Mouse (Mus musculus) neural tube, embryonic 15.5 days (tissue): ENCODE results near the gene Parvb. TPM values are rescaled to one million over a fixed set of nuclear protein-coding genes. Genes with fewer than 3 reads are reported as not detected.

ENCODE experiments used
- ATAC-seq: fragments of 200-750 bp; cut with Nextera tagmentation; 2 replicates; pipeline ENCODE4 v1.8.0; 2017; ENCODE audit warnings: mild to moderate bottlenecking, moderate TSS enrichment, moderate library complexity; ENCODE audit not compliant: low FRiP score
- H3K27ac ChIP-seq: fragments of 300-500 bp; sonication (generic); replicated peaks from 2 replicates; pipeline ENCODE4 v1.5.1; 2015; ENCODE audit warnings: mild to moderate bottlenecking, inconsistent platforms
- H3K27me3 ChIP-seq: fragments of 300-500 bp; sonication (generic); replicated peaks from 2 replicates; pipeline ENCODE4 v1.6.1; 2015; ENCODE audit warnings: inconsistent platforms
- H3K36me3 ChIP-seq: fragments of 300-500 bp; sonication (generic); 2 replicates; pipeline ENCODE4 v1.6.1; 2015; ENCODE audit warnings: inconsistent platforms
- H3K4me1 ChIP-seq: fragments of 300-500 bp; sonication (generic); 2 replicates; pipeline ENCODE4 v1.6.1; 2015; ENCODE audit warnings: inconsistent platforms
- H3K4me2 ChIP-seq: fragments of 300-500 bp; sonication (generic); 2 replicates; pipeline ENCODE4 v1.6.1; 2015; ENCODE audit warnings: inconsistent platforms, mild to moderate bottlenecking, moderate library complexity
- H3K4me3 ChIP-seq: fragments of 300-500 bp; sonication (generic); replicated peaks from 2 replicates; pipeline ENCODE4 v1.5.1; 2015; ENCODE audit warnings: mild to moderate bottlenecking, inconsistent platforms
- H3K9ac ChIP-seq: fragments of 300-500 bp; sonication (generic); replicated peaks from 2 replicates; pipeline ENCODE4 v1.6.1; 2015; ENCODE audit warnings: mild to moderate bottlenecking, inconsistent platforms
- H3K9me3 ChIP-seq: fragments of 300-500 bp; sonication (generic); replicated peaks from 2 replicates; pipeline ENCODE4 v1.6.1; 2016; ENCODE audit warnings: inconsistent platforms
- WGBS: fragments of 180-500 bp; shearing (Covaris S2); methylation state at CpG from one replicate; pipeline ENCODE4 v1.1.7; 2015; ENCODE audit warnings: mixed read lengths; 5-methylcytosine and 5-hydroxymethylcytosine counted together
- polyA plus RNA-seq: library from polyadenylated mRNA; unstranded; fragments of >200 nt; fragmentation: Nextera tagmentation; extraction: Ambion mirVana; gene quantifications from 2 replicates; pipeline ENCODE4 v1.2.1, GENCODE M21; 2015

Parvb gene
- polyA plus RNA-seq, result 4.8 and 7.2 TPM in 2 replicates

DNA sequence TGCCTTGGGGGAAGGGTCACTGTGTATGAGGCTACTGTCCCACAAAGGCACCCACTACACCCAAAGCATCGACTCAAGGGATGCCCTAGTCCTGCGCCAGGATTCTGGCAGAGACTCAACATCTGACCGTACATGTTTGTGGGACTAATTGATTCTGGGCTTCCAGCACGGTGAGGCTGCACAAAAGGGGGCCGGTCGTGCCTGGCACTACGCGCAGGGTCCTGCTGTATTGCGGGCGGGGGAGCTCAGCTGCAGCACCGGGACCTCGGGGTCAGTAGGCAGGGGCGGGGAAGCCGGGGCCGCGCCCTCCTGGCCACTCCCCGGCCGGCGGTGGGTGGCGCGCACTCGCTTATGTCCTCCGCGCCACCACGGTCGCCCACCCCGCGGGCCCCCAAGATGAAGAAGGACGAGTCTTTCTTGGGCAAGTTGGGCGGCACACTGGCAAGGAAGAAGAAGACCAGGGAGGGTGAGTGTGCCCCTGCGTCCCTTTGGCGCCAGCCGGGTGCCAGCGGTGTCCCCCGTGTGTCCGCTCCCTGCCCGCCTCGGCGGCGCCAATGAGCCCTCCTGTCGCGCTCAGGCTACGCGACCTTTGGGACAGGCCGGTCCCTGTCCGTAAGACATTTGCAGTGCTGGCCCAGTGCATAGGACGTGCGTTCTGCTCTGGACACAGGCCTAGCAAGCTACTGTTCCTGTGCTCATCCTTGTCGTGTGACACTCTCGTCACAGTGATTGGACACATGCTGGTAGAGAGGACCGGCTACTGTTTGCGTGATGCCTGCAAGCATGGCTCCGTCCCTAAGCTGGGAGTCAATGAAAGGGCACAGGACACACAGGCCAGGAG is at the start of gene Parvb:
Parvb (plus strand) TSS at position 323 of the 841 bp plus-strand sequence.
- peak; percentile 33 for ATAC-seq
- Histone ChIP-seq H3K4me3 (peak within 1 kb of the TSS; percentile 44), H3K36me3 (no peaks in the 10 kb centered on the region), H3K9ac (peak within 1 kb of the TSS; percentile 54), H3K9me3 (no peaks in the 10 kb centered on the region), H3K27ac (peak within 1 kb of the TSS; percentile 60), H3K4me1 (peaks cover 47% of the 10 kb centered on the region), H3K4me2 (peak within 1 kb of the TSS; percentile 94), H3K27me3 (no peaks in the 10 kb centered on the region; the same call in 1 of the 2 replicates)
- WGBS, result 1% methylated on average over 51 of the region's 53 CpGs

DNA sequence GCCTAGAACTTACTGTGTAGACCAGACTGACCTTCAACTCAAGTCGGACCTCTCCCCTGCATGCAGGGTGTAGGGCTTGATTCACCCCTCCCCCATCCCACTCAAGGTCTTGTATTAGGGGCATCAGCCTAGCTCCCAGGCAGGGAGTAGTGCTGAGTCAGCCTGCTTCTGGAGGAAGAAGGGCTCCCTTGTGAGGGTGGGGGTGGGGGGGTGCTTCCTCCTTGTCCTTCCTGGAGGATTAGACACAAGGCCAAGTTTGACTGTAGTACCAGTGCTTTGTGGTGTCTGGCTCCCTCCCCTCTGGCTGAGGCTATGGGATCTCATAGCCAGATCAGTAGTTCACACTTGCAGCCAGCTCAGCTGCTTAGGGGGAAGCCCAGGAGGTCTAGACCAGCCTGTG is 47.9 kb upstream of the Parvb start:
- Histone ChIP-seq H3K4me1 (no peaks in the 10 kb centered on the region), H3K36me3 (no peaks in the 10 kb centered on the region; the same call in 1 of the 2 replicates), H3K27me3 (no peaks in the 10 kb centered on the region), H3K9ac (no peak overlapping the region), H3K9me3 (no peaks in the 10 kb centered on the region), H3K4me3 (no peak overlapping the region), H3K27ac (no peak overlapping the region), H3K4me2 (no peak overlapping the region)
- WGBS, result 16% methylated on average over 1 of the region's 1 CpGs
- no peak for ATAC-seq

DNA sequence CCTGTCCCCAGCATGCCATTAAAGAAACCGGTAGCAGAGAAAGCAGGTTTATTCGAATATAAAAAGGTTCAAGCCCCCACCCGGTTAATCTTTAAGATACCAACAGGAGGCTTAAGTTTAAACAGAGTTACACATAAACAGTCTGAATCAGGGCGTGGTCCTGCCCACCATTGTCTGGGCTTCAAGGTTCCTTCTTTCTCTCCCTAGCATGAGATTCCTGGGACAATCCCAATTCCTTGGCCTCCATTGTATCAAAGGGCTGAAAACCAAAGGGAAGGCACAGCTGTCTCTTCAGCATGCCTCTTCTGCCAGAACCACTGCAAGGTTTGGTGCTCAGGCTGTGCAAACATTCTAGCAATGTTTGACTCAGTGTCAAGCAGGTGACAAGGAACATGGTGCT is 45.6 kb upstream of the Parvb start:
- H3K36me3 ChIP-seq, result no peaks in the 10 kb centered on the region
- no peak for ATAC-seq
- 69% methylated on average over 4 of the region's 4 CpGs for WGBS

DNA sequence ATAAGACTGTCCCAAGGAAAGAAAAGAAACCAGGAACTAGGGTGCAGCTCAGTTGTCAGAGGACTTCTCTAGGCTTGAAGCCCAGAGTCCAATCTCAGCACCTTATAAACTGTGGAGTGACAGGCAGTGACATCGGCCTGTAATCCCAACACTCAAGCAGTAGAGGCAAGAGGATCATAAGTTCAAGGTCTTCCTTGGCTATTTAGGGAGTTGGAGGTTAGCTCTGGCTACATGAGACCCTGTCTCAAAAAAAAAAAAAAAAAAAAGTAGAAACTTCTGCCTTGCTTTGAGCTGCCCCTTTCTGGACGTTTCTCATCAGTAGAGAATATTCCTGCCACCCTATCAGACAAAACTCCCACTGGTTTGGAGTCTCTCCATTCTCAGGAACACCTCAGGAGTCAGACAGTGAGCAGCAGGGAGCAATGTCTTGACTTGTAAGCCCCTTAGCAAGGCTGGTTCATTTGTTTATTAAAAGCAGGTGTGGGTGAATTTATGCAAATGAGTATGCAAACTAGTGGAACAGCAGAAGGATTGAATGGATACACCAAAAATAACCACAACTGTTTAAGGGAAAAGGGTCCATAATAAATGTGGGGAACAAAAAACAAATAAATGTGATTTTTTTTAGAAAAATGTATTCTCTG is 42.8 kb upstream of the Parvb start:
- no peak overlapping the region for H3K9ac ChIP-seq
- 71% methylated on average over 2 of the region's 2 CpGs for WGBS
- no peak overlapping the region for H3K4me3 ChIP-seq
- no peak for ATAC-seq
- H3K9me3 ChIP-seq, result no peaks in the 10 kb centered on the region
- no peak overlapping the region for H3K27ac ChIP-seq
- H3K36me3 ChIP-seq, result no peaks in the 10 kb centered on the region
- H3K27me3 ChIP-seq, result no peaks in the 10 kb centered on the region
- no peak overlapping the region for H3K4me2 ChIP-seq
- H3K4me1 ChIP-seq, result peaks cover 23% of the 10 kb centered on the region

More for the DNA sequence above, 45.6 kb upstream of the Parvb start:
- no peaks in the 10 kb centered on the region for H3K27me3 ChIP-seq
- no peaks in the 10 kb centered on the region for H3K9me3 ChIP-seq
- peaks cover 5% of the 10 kb centered on the region; the same call in 1 of the 2 replicates for H3K4me1 ChIP-seq
- no peak overlapping the region for H3K9ac ChIP-seq
- no peak overlapping the region for H3K27ac ChIP-seq
- no peak overlapping the region for H3K4me3 ChIP-seq
- no peak overlapping the region for H3K4me2 ChIP-seq

DNA sequence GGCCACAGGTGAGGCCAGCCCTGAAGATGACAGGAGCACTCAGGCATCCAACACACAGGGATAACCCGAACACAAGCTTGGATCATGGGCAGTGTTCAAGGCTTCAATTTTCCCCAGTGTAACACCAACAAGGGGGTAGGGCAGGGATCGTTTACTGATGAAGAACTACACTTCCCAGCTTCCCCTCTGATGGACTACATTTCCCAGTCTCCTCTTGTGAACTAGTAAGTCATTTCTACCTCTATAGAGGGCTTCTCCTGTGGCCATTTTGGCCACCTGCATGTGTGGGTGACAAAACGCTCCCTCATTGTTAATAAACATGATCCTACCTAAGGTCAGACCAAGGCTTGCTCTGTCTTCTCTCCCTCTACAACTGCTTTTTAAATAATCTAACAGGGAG is 42.0 kb upstream of the Parvb start:
- Histone ChIP-seq H3K9me3 (no peaks in the 10 kb centered on the region), H3K4me1 (peaks cover 23% of the 10 kb centered on the region)
- no peak for ATAC-seq

DNA sequence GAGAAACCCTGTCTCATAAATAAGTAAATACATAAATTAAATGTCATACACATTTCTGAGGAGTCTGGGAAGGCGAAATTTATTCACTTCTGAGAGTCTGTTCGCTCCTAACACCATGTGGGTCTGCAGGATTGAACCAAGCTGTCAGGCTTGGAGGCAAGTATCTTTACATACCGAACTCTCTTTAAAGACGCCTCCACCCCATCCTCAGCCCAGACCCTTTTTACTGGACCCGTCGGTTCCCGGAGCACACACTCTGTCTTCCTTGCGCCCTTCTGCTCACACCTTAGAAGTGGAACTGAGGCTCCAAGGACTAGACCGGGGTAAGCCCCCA is 40.2 kb upstream of the Parvb start:
- peaks cover 14% of the 10 kb centered on the region for H3K36me3 ChIP-seq
- peak overlapping the region; percentile 90 for H3K9ac ChIP-seq
- H3K4me3 ChIP-seq, result peak overlapping the region; percentile 97
- WGBS, result 0% methylated on average over 9 of the region's 9 CpGs
- H3K9me3 ChIP-seq, result no peaks in the 10 kb centered on the region
- peak overlapping the region; percentile 92 for H3K27ac ChIP-seq
- H3K4me2 ChIP-seq, result peak overlapping the region; percentile 66
- ATAC-seq, result no peak
- H3K27me3 ChIP-seq, result no peaks in the 10 kb centered on the region
- peaks cover 23% of the 10 kb centered on the region for H3K4me1 ChIP-seq

More for the DNA sequence above, 42.0 kb upstream of the Parvb start:
- no peaks in the 10 kb centered on the region for H3K27me3 ChIP-seq
- H3K9ac ChIP-seq, result no peak overlapping the region
- 45% methylated on average over 3 of the region's 3 CpGs for WGBS
- H3K36me3 ChIP-seq, result no peaks in the 10 kb centered on the region
- H3K4me2 ChIP-seq, result no peak overlapping the region
- H3K4me3 ChIP-seq, result no peak overlapping the region
- no peak overlapping the region for H3K27ac ChIP-seq

DNA sequence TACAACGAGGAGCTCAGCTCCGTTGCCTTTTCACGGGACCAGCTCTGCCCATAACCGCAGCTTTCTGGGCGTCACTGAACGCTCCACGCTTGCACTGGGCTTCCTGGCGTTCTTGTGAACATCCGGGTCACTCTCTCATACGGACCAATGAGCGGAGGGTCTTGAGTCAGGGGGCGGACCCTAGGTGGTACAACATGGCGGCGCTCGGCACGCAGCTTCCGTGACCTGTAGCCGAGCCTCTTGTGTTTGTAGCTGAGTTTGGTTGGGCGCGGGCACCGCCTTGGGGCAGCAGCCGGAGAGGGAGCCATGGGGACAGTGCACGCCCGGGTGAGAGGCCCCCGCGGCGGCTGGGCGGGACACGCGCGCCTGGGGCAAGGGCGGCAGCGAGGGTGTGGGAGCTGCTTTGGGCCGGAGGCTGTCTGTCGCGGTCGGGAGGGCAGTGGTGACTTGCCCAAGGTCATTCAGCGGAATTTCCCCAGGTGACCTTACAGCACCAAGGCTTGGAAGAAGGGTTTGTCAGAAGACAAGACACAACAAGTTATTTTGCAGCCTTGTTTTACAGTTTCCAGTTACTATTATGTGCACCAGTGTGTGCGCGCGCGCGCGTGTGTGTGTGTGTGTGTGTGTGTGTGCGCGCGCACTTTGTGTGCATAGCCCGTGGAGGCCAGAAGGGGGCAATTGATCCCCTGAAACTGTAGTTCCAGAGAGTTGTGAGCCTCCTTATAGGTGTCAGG is 39.6 kb upstream of the Parvb start, which contains the start of gene Samm50:
Samm50 (plus strand) TSS at position 184 of the 734 bp plus-strand sequence.
- Histone ChIP-seq H3K27ac (peak within 1 kb of the TSS; percentile 92), H3K9me3 (no peaks in the 10 kb centered on the region), H3K9ac (peak within 1 kb of the TSS; percentile 90), H3K4me1 (peaks cover 23% of the 10 kb centered on the region), H3K36me3 (peaks cover 19% of the 10 kb centered on the region), H3K27me3 (no peaks in the 10 kb centered on the region), H3K4me2 (peak within 1 kb of the TSS; percentile 66), H3K4me3 (peak within 1 kb of the TSS; percentile 97)
- 4% methylated on average over 48 of the region's 48 CpGs for WGBS
- ATAC-seq, result peak; percentile 99

DNA sequence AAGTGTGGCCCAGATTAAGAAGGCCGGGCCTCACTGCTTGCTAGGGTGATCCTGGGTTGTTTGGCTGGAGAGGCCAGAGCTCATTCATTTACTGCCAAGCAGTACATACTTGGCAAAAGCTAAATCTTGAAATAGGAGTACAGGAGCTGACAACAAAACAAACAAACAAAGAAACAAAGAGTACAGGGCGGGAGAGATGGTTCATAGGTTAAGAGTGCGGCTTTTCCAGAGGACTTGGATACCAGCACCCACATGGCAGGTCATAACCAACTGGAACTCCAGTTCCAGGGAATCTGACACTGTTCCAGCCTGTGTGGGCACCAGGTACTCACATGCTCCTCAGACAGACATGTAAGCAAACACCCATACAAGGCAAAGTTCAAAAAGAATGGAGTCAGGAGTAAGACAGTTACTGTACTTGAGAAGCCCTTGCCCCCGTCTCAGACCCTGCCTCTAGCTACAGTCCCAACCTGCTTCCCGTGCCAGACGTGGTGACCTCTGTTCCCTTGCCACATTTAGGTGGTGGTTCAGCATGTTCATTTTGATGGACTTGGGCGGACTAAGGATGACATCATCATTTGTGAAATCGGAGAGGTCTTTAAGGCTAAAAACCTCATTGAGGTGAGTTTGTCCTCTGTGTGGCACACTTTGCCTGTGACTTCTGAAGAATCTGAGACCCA is 35.2 kb upstream of the Parvb start:
- Histone ChIP-seq H3K4me2 (no peak overlapping the region), H3K4me1 (peaks cover 14% of the 10 kb centered on the region), H3K4me3 (no peak overlapping the region), H3K27ac (no peak overlapping the region), H3K9me3 (no peaks in the 10 kb centered on the region), H3K9ac (no peak overlapping the region), H3K36me3 (peaks cover 63% of the 10 kb centered on the region), H3K27me3 (no peaks in the 10 kb centered on the region)
- no peak for ATAC-seq
- WGBS, result 88% methylated on average over 8 of the region's 8 CpGs

DNA sequence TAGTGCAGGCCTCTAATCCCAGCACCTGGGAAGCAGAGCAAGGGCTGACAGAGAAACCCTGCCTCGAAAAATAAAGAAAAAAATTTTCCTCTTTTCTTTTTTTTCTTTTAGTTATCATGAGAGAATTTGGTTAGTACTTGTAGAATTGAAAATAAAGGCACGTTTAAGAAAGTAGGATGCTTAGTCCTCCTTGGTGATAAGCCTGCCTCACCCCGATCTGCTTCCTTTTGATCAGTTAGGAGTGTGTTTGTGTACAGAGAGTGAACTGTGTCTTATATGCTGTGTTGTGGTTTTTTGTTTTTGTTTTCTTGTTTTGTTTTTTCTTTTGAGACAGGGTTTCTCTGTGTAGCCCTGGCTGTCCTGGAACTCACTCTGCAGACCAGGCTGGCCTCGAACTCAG is 24.5 kb upstream of the Parvb start:
- WGBS, result 95% methylated on average over 4 of the region's 4 CpGs
- peaks cover 85% of the 10 kb centered on the region for H3K36me3 ChIP-seq
- H3K27ac ChIP-seq, result no peak overlapping the region
- H3K9ac ChIP-seq, result no peak overlapping the region
- H3K4me3 ChIP-seq, result no peak overlapping the region
- no peak for ATAC-seq
- H3K27me3 ChIP-seq, result no peaks in the 10 kb centered on the region
- H3K4me2 ChIP-seq, result no peak overlapping the region
- H3K4me1 ChIP-seq, result peaks cover 1% of the 10 kb centered on the region
- no peaks in the 10 kb centered on the region for H3K9me3 ChIP-seq

DNA sequence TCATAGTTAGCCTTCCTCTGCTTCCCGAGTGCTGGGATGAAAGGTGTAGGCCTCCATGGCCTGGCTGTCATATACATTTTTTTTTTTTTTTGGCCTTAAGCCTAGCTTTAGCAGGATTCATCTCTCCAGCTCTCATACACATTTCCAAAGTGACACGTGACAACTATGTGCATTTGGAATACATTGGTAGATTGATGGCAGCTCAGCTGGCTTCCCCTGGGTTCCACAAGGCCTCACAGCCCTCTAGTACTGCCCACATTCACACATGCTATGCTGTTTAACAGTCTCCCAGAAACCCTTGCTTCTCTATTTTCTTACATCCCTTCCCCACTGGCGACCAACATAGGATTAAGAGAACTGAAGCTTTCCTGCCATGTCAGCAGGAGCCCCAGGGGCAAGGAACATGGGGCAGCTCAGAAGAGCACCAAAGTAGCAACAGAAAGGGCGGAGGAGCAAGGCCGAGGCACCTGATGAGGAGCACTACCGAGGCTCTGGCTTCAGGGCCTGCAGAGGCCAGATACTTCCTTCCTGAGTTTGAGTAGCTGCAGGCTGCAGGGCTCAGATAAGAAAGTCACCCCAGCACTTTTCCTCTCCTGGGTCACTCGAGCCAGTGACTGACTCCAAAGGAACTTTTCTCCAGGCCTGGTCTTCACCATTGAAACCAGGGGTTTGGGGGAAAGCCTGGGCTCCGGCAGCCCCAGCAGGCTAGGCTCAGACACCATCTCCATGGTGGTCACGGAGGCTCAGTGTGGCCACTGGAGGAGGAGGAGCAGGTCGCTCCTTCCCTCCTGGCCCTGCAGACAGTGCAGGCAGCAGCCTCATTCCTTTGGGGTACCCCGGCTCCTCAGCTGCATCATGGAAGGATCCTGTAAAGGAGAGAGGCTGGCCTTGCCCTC is 22.1 kb upstream of the Parvb start:
- H3K4me3 ChIP-seq, result no peak overlapping the region
- 90% methylated on average over 11 of the region's 11 CpGs for WGBS
- no peak for ATAC-seq

More for the DNA sequence above, 22.1 kb upstream of the Parvb start:
- no peak overlapping the region for H3K27ac ChIP-seq
- peaks cover 5% of the 10 kb centered on the region for H3K4me1 ChIP-seq
- H3K4me2 ChIP-seq, result no peak overlapping the region
- no peak overlapping the region for H3K9ac ChIP-seq
- no peaks in the 10 kb centered on the region for H3K27me3 ChIP-seq
- no peaks in the 10 kb centered on the region for H3K9me3 ChIP-seq
- H3K36me3 ChIP-seq, result peaks cover 68% of the 10 kb centered on the region
